Mouse (Mus musculus): ENCODE data around the gene Vmn1r157. TPM values are rescaled to one million over a fixed set of nuclear protein-coding genes. Genes with fewer than 3 reads are reported as not detected.
"Not testable (repeated sequence)": the region's sequence is repeated elsewhere in the genome, so short reads cannot be mapped to it uniquely, and the experiment has no call there.

The Vmn1r157 gene
- not detected in 2 replicates for polyA plus RNA-seq (2012; ENCODE audit: insufficient read depth, low replicate concordance)

DNA sequence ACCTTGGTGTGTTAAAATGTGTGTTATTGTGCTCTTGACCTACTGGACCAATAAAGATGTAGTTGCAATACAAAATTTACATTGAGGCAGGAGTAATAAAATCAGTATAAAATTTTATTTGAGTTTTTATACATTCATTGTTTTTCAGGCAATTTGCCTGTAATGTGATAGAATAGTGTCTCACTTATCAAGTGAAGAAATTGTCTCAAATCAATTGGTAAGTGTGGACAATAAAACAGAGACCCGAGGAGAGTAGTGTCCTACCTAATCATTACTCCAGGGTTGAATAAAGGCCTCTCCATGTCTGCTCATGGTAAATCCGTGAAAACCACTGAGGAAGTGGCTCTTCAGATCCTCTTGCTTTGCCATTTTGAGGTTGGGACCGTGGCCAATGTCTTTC, at the start of gene Vmn1r157:
Vmn1r157 (plus strand) TSS at position 301 of the 400 bp plus-strand sequence.
- H3K27me3 ChIP-seq (replicated peaks); H3K36me3 ChIP-seq (replicated peaks; ENCODE audit: low read length); H3K9me3 ChIP-seq; H3K4me3 ChIP-seq (replicated peaks); H3K4me1 ChIP-seq: not testable (repeated sequence)

DNA sequence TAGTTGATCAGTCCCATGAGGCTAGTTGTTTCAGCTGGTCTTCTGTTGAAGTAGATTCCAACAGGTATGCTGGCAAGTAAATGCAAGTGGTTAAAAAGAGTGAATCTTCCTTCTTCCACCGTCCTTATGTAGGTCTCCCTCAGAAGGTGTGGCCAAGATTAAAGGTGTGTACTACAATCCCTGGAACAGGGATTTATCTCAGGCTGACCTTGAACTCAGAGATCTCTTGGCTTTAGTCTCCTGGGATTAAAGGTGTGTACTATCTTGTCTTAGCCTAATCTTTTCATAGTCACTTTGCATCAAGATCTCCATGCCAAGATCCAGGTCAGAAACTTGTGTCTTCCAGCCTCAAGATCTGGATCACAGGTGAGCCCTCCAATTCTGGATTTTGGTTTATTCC, 41.9 kb upstream of the Vmn1r157 start, which contains the start of gene Gm4567:
Gm4567 (minus strand) TSS at position 101 of the 400 bp plus-strand sequence.
- not testable (repeated sequence) for H3K36me3 ChIP-seq (replicated peaks; ENCODE audit: low read length); H3K9me3 ChIP-seq; H3K27me3 ChIP-seq (replicated peaks); H3K4me3 ChIP-seq (replicated peaks); H3K4me1 ChIP-seq

DNA sequence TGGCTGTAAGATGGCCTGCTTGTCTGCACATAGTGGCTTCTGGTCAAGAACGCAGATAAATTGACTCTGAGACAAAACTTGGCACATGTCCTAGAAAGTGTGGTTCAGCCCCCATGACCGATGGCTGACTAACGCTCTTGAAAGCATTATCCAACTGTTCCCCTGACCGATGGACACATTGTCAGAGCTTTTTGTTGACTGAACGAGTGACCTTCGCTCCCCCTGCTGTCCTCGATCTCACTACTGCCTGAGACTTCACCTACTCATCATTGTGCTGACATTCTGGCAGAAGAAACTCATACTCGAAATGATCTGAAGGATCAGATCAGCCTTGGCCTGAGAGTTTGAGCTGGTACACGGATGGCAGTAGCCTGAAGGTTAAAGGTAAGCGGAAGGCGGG, 14.5 kb downstream of the Vmn1r157 start:
- not testable (repeated sequence) for H3K4me1 ChIP-seq; H3K4me3 ChIP-seq (replicated peaks); H3K27me3 ChIP-seq (replicated peaks); H3K9me3 ChIP-seq; H3K36me3 ChIP-seq (replicated peaks; ENCODE audit: low read length)

DNA sequence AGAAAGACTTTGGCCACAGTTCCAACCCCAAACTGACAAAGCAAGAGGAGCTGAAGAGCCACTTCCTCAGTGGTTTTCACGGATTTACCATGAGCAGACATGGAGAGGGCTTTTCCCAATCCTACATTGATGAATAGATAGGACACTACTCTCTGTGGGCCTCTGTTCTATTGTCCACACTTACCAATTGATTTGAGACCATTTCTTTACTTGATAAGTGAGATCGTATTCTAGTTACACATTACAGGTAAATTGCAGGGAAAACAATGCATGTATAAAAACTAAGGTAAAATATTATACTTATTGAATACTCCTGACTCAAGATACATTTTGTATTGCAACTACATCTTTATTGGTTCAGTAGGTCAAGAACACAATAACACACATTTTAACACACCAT, 29.2 kb downstream of the Vmn1r157 start, which contains the start of gene Vmn1r158:
Vmn1r158 (minus strand) TSS at position 101 of the 400 bp plus-strand sequence.
- H3K4me1 ChIP-seq; H3K27me3 ChIP-seq (replicated peaks); H3K4me3 ChIP-seq (replicated peaks); H3K36me3 ChIP-seq (replicated peaks; ENCODE audit: low read length); H3K9me3 ChIP-seq: not testable (repeated sequence)

Other genes starting within 250 kb of the Vmn1r157 start
- gene Vmn1r152, start 238.7 kb upstream of the Vmn1r157 start, polyA plus RNA-seq (2012; ENCODE audit: insufficient read depth, low replicate concordance): not detected in 2 replicates
- gene Gm8677, start 226.8 kb upstream of the Vmn1r157 start, polyA plus RNA-seq (2012; ENCODE audit: insufficient read depth, low replicate concordance): not detected in 2 replicates
- gene Gm4201, start 196.4 kb upstream of the Vmn1r157 start, polyA plus RNA-seq (2012; ENCODE audit: insufficient read depth, low replicate concordance): not detected in 2 replicates
- gene Gm4565, start 173.6 kb upstream of the Vmn1r157 start, polyA plus RNA-seq (2012; ENCODE audit: insufficient read depth, low replicate concordance): not detected in 2 replicates
- not detected in 2 replicates for gene Vmn1r155, start 103.7 kb upstream of the Vmn1r157 start, polyA plus RNA-seq (2012; ENCODE audit: insufficient read depth, low replicate concordance)
- not detected in 2 replicates for gene Gm8693, start 69.4 kb upstream of the Vmn1r157 start, polyA plus RNA-seq (2012; ENCODE audit: insufficient read depth, low replicate concordance)
- gene Gm4567, start 42.0 kb upstream of the Vmn1r157 start, polyA plus RNA-seq (2012; ENCODE audit: insufficient read depth, low replicate concordance): not detected in 2 replicates
- not detected in 2 replicates for gene Vmn1r158, start 29.1 kb downstream of the Vmn1r157 start, polyA plus RNA-seq (2012; ENCODE audit: insufficient read depth, low replicate concordance)
- gene Vmn1r159, start 81.9 kb downstream of the Vmn1r157 start, polyA plus RNA-seq (2012; ENCODE audit: insufficient read depth, low replicate concordance): not detected in 2 replicates
- gene Vmn1r160, start 109.5 kb downstream of the Vmn1r157 start, polyA plus RNA-seq (2012; ENCODE audit: insufficient read depth, low replicate concordance): not detected in 2 replicates
- not detected in 2 replicates for gene Gm4214, start 223.0 kb downstream of the Vmn1r157 start, polyA plus RNA-seq (2012; ENCODE audit: insufficient read depth, low replicate concordance)

Measured in megakaryocyte, embryonic 14.5 days (primary cell).